Mouse (Mus musculus) c-Kit-positive CD71-positive TER-119-negative erythroid progenitor cells, embryonic 14.5 days (primary cell): Measurements from ENCODE around the gene S100a11.

Experiments used
- DNase-seq: peaks from one replicate; pipeline ENCODE4 v3.0.0-alpha.2; 2013; ENCODE audit warnings: low read depth

Gene S100a11

GRCm38 (mm10) chr3:93562372-93562771, 42.1 kb downstream of the S100a11 start:
- DNase-seq: no peak

- no peak for DNase-seq
Observed at GRCm38 (mm10) chr3:93563216-93563615, 42.9 kb downstream of the S100a11 start.

- no peak for DNase-seq
Observed at GRCm38 (mm10) chr3:93566892-93567291, 46.6 kb downstream of the S100a11 start.

- DNase-seq: no peak
Observed at GRCm38 (mm10) chr3:93567721-93568120, 47.4 kb downstream of the S100a11 start.

GRCm38 (mm10) chr3:93568428-93569040, 48.2 kb downstream of the S100a11 start:
- no peak for DNase-seq

- DNase-seq: no peak
Observed at GRCm38 (mm10) chr3:93569046-93569445, 48.8 kb downstream of the S100a11 start.

- DNase-seq: no peak
Observed at GRCm38 (mm10) chr3:93572058-93572791, 51.9 kb downstream of the S100a11 start.
